Mouse (Mus musculus) brown adipose tissue, adult 24 weeks (tissue): ENCODE measurements around the gene Prrc2a. TPM values are rescaled to one million over a fixed set of nuclear protein-coding genes. Genes with fewer than 3 reads are reported as not detected.

Experiments
- H3K27ac ChIP-seq: fragments of 200-500 bp; replicated peaks from 2 replicates; pipeline ENCODE4 v1.5.1; 2012; ENCODE audit warnings: low read depth, mild to moderate bottlenecking, low read length
- H3K4me1 ChIP-seq: fragments of 200-500 bp; 2 replicates; pipeline ENCODE4 v1.6.1; 2012; ENCODE audit warnings: low read length, mixed read lengths; ENCODE audit not compliant: control insufficient read depth, insufficient read depth, insufficient read length
- H3K4me3 ChIP-seq: fragments of 200-500 bp; 2 replicates; pipeline ENCODE4 v1.5.1; 2012; ENCODE audit warnings: low read depth, mild to moderate bottlenecking, low read length, moderate library complexity; ENCODE audit not compliant: insufficient read depth
- polyA plus RNA-seq: library from polyadenylated mRNA; stranded (reverse); fragments of >200 nt; gene quantifications from 2 replicates; pipeline ENCODE4 v1.2.4, GENCODE M21; 2012; ENCODE audit not compliant: missing spikeins, insufficient read depth, insufficient read length

The Prrc2a gene
- polyA plus RNA-seq, 1 experiment, result 42.9 TPM

DNA sequence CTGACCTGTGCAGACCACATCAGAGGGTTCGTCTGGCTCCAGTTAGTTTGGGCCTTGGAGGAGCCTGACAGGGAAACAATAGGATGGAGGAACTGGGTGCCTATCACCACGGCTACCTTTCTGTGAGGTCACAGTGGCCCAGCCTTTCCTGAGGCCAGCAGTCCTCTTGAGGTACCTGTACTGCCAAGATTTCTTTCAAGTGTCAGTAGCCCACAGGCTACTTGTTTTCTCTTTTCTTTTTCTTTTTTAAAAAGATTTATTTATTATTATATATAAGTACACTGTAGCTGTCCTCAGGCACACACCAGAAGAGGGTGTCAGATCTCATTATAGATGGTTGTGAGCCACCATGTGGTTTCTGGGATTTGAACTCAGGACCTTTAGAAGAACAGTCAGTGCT, 11.3 kb upstream of the Prrc2a start, which contains the start of gene Aif1:
Gene Aif1, minus strand, starts transcription at position 101 of the 400 bp plus-strand sequence.
- H3K4me3 ChIP-seq, result no peak within 1 kb of the TSS
- H3K27ac ChIP-seq, result no peak within 1 kb of the TSS
- H3K4me1 ChIP-seq, result no peaks in the 10 kb centered on the region

DNA sequence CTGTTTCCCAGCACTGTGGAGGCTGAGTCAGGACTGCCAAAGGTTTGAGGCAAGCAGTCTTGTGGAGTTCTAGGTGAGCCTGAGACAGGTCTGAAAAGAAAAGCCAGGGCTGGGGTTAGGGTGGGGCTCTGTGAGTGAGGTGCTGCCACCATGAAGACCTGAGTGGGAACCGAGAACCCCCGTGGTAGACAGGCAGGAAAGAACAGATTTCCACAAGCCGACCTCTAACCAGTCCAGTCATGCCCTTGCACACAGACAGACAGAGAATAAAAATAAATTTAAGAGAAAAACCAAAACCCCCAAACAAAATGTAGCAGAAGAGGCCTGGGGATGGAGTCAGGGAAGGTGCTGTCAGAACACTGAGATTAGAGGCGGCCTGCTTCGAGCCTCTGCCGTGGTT, 10.7 kb upstream of the Prrc2a start:
- Histone ChIP-seq H3K4me3 (no peak overlapping the region), H3K4me1 (no peaks in the 10 kb centered on the region), H3K27ac (no peak overlapping the region)

DNA sequence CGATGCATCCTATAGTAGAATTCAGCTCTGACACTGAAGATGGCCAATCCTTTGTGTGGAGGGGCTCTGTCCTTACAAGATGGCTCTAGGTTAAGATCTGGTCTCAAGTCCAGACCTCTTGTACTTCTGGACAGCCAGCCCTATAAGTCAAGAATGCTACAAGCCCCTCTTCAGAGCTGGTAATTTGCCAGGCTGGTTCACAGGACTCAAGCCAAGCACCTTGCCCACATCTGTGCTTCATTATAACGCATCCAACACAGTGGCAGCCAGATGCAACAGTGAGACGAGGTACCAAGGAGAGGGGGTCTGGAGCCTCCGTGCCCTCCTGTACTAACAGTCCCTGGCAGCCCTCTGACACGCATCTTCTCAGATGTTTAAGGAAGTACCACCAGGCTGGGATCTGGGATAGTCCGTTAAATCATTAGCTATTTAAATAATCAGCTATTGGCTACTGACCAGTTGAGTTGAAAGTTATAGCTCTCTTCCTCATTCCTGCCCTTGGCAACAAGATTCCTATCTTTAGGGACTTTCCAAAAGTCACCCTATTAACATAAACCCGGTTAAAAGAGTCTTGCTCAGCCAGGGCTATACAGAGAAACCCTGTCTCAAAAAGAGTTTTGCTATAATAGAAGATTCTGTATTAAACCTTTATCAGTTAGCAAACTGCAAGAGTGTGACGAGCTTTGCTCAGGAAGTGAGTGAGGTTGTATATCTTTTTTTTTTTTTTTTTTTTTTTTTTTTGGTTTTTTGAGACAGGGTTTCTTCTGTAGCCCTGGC, 9.7 kb upstream of the Prrc2a start:
- Histone ChIP-seq H3K27ac (no peak overlapping the region; the same call in 1 of the 2 replicates), H3K4me1 (no peaks in the 10 kb centered on the region), H3K4me3 (no peak overlapping the region)

DNA sequence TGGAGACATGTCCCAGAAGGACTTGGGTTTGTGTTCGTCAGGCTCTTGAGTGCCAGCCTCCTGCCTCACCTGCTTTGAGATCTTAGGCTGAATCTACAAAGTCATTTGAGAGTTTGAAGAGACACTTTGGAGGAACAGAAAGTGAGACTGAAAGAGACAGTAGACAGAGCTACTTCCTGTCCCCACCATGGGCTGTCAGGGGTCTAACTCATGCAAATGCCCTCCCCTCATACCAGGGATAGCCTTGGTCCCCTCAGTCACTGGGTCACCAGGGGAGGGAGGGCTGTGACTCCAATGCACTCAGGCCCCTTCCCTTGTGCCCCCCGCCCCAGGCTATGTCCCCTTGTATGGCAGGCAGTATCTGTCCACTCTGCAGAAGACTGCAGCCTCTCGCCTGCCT, 8.6 kb upstream of the Prrc2a start:
- H3K4me1 ChIP-seq, result no peaks in the 10 kb centered on the region

DNA sequence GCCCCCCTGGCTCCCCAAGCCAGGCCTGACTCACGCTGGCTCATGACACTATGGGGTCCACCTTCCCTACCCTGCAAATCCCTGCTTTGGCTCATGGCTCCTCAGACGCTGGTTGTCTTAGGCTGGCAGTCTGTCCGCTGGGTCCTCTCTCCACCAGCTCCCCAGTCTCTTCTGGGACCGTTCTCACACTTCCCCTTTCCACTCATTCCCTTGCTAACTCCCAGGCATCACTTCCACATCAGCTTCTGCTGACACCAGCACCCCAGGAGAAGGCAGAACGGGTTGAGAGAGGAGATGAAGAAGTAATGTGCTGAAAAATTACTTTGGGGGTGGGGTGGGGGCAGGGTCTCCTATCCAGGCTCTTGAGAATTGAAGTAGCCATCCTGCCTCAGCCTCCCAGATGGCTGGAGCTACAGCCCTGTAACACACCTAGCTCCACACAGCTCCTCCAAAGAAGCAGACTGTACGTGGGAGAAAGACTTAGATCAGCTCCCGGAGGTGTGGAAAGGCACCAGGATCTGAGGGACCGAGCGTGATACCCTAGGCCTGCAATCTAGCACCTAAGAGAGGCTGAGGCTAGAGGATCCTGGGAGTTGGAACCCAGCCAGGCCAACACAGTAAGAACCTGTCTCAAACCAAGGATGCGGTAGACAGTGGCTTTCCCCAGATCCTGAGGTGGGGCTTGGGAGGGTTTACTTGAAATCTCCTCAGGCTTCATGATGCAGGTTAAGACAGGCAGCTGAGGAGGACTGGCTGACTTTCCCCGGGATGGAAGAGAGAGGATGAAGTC, 7.9 kb upstream of the Prrc2a start:
- Histone ChIP-seq H3K27ac (peak overlapping the region; percentile 86), H3K4me1 (no peaks in the 10 kb centered on the region), H3K4me3 (peak overlapping the region; percentile 39)

More for the DNA sequence above, 8.6 kb upstream of the Prrc2a start:
- H3K27ac ChIP-seq, result peak overlapping the region; percentile 31
- H3K4me3 ChIP-seq, result no peak overlapping the region

DNA sequence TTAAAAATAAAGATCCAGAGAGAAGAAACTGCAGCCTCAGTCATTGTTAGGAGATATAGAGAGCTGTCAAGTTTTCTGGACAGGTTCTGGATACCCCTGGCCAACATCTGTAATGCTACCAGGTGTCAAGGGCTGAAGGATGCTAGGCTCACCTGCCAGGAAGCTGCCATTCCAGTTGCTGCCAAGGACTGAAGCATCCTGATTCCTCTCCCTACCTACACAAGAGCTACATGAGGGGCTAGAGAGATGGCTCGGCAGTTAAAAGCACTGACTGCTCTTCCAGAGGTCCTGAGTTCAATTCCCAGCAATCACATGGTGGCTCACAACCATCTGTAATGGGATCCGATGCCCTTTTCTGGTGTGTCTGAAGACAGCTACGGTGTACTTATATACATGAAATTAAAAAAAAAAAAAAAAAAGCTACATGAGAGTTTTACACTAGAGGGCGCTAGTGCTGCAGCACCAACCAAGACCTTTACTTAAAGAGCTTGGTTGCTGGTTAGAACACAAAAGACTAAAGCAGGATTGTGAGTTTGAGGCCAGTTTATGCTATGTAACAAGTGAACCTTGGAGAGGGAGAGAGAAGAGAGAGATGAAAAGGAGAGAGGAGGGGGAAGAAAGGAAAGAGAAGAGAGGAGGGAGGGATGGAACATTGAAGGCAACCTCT, 4.0 kb upstream of the Prrc2a start:
- peaks cover 3% of the 10 kb centered on the region; the same call in 1 of the 2 replicates for H3K4me1 ChIP-seq
- H3K4me3 ChIP-seq, result no peak overlapping the region
- H3K27ac ChIP-seq, result no peak overlapping the region

DNA sequence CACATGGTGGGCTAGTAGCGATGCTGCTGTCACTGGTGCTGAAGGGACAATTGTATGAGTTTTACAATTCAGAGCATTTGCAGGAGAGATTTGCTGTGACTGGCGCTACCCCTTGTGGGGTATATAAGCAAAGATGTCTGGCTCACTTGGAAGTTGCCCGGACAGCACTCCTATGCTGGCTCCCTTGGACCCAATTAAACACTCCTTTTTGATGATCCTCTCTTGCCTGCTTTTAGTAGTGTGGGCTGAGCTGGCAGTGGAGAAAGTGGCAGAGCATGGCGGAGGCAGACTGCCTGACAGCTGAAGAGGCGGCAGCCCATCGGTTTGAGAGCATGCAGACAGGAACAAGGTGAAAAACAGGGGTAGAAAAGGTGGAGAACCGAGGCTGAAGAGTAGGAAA, 3.1 kb upstream of the Prrc2a start:
- no peak overlapping the region for H3K27ac ChIP-seq
- H3K4me1 ChIP-seq, result peaks cover 6% of the 10 kb centered on the region
- no peak overlapping the region for H3K4me3 ChIP-seq

DNA sequence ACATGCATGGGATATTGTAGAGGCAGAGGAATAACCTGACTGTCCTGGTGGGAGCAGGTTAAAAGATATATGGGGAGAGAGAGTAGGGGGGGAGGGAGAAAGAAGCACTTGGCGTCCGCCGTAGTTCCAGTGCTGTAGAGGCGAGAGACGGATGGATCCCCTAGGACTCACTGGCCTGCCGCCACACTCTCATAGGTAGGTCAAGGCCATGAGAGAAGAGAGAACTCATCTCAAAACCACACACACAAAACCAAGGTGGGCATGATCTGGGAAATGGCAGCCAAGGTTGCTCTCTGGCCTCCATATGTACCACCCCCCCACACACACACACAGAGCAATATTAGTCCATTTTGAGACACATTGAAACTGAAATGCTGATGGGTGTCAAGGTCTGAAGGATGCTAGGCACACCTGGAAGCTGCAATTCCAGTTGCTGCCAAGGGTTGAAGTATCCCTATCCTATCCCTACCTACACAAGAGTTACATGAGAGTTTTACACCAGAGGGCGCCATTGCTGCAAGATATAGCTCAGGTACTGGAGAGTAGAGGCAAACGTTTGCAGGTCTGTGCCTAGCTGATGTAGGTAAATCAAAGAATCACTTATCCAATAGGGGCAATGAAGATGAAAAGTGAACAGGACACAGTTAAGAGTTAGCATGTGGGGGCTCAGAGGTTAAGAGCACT, 1.8 kb upstream of the Prrc2a start:
- Histone ChIP-seq H3K27ac (no peak overlapping the region), H3K4me1 (peaks cover 13% of the 10 kb centered on the region), H3K4me3 (no peak overlapping the region)

DNA sequence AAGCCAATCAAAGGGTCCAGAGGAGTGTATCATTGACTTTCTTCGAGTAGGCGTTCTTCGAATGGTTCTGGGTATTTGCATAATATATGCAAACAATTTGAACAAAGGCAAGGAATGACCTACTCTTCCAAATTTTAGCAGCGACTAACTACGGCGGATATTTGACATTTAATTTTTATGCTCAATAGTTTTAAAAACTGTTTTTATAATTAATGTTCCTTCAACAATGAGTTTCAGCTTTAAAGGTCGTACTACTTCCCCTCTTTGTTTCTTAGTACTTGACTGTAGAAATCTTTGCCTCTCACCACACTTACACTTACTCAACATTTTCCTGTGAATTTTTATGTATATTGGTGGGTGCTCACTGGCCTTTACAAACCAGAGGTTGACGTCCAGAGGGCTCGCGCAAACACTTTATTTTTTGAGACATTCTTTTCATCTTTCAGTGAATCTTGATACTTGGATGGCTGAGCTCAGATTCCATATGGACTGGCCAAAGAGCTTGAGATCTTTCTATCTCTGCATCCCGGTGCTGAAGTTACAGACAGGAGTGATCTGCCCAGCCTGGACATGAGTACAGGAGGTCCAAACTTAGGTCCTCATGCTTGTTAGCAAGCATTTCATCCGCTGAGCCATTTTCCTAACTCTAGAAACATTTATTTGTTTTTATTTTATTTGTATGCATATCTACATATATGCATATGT, 906 bp upstream of the Prrc2a start:
- Histone ChIP-seq H3K27ac (peak overlapping the region; percentile 53; the same call in 1 of the 2 replicates), H3K4me3 (peak overlapping the region; percentile 86)

DNA sequence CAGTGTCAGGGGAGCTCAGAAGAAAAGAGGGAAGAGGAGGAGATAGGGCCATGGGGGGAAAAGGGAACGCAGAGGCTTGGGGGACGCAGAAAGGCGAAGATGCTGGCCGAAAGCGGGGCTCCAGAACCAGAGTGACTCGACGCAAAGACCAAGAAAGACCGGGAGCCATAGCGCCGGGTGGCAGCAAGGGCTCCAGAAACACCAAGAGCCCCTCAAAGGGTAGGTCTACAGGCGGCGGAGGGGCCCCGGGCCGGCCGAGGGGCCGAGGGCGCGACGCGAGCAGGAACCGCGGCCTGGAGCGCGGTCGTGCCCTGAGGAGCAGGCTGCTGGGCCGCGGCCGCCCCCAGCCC, 504 bp downstream of the Prrc2a start:
- Histone ChIP-seq H3K4me3 (peak overlapping the region; percentile 95), H3K27ac (peak overlapping the region; percentile 78), H3K4me1 (peaks cover 13% of the 10 kb centered on the region)

More for the DNA sequence above, 906 bp upstream of the Prrc2a start:
- peaks cover 13% of the 10 kb centered on the region for H3K4me1 ChIP-seq

DNA sequence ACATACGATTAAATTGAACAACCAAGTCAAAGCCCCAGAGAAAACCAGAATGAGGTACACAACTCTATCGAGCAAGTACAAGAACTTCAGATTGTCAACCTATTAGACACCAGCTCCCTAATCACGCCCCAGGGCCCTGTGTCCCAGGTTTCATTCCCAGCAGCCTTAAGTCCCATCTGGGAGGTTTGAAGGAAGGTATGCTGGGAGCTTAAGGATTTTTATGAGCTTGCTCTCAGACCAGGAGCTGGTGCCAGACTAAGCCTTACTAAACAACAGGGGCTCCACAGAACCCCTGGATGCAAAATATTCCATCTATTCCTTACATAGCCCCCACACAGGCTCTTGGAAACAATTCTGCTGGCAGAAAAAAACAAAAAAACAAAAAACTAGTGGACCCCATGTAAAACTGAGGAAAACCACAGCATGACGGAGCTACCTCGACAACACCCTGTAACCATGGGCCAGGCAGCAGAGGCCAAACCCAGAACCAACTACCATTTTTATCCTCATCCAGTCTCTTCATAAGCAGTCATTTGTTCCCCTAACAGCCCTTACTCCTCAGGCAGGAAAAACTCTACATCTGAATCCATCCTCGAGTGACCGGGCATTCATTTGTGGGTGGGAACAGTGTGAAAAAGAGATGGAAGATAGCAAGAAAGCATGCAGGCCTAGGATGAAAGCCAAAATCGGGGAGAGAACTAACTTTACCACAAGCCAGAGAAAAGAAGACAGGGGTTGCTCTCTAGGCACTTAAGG, 1.2 kb downstream of the Prrc2a start:
- H3K4me1 ChIP-seq, result peaks cover 13% of the 10 kb centered on the region
- H3K4me3 ChIP-seq, result peak overlapping the region; percentile 95
- peak overlapping the region; percentile 78 for H3K27ac ChIP-seq

DNA sequence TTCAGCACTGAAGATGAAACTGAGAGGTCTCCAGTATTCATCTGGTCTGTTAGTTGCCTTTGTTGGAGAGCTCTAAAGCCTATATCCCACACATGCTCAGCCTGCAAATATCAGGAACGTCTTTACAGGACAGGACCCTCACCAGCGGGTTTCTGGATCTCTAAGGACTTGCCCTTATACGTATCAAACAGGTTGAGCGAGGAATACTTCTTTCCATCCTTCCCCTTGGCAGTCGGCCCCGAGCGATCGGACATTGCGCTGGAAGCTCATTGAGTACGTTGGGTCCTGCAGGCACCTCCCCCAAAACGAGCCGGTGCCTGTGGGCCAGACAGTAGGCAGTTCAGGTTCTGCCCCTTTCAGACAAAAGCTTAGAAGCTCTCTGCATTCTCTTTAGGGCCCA, 2.0 kb downstream of the Prrc2a start:
- H3K27ac ChIP-seq, result no peak overlapping the region
- peaks cover 13% of the 10 kb centered on the region for H3K4me1 ChIP-seq
- peak overlapping the region; percentile 27 for H3K4me3 ChIP-seq

DNA sequence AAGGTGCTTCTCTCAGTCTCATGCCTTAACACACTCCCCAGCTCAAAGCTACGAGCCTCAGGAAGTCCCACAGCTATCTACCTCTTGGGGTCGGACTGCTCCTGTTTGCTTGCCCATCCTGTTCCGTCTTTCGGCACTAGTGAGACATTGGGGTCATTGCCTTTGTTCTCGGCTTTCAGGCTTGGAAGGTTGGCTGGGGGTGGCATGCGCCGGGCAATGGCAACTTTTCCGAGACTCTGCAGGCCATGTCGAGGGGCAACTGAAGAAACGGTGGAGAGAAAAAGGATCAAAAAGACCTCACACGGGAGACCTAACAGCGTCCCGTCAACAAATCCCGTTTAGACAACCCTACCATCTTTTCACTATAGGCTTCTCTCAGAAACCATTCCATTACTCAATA, 2.6 kb downstream of the Prrc2a start:
- H3K4me3 ChIP-seq, result no peak overlapping the region
- H3K4me1 ChIP-seq, result peaks cover 13% of the 10 kb centered on the region
- no peak overlapping the region for H3K27ac ChIP-seq

DNA sequence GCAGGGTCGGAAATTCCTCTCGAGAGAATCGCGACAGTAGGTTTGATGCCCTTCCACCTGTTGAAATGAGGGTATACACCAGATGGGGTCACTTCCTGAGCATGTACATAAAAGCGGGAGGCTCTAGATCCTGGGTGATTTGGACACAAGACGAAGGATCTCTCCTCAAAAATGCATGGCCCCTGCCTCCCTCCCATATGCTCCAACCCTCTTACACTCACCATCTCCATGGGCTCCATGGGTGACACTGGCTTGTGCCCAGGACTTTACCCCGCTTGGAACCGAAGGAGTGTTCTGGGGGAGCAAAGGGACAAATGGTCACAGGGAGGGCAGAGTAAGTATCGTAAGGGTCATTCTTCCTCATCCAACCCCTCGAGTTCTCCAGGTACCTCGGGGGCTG, 3.3 kb downstream of the Prrc2a start:
- H3K27ac ChIP-seq, result no peak overlapping the region
- peaks cover 13% of the 10 kb centered on the region for H3K4me1 ChIP-seq
- no peak overlapping the region for H3K4me3 ChIP-seq
